Mouse (Mus musculus) C2C12 (cell line): ENCODE measurements at regions not wholly inside any gene's neighbourhood (a gene's known extent, or its start where the extent isn't known, plus 50 kb on each side); places are given as distances from the start of the nearest gene placed in this dataset.

Experiments
- CTCF ChIP-seq: IDR thresholded peaks from one replicate; pipeline ENCODE4 v1.5.1; 2011; ENCODE audit not compliant: control insufficient read depth, insufficient read depth, insufficient read length
- FOSL1 ChIP-seq: IDR thresholded peaks from one replicate; pipeline ENCODE4 v1.8.0; 2011; ENCODE audit warnings: mild to moderate bottlenecking, low read length; ENCODE audit not compliant: poor library complexity, insufficient read depth, severe bottlenecking
- MAX ChIP-seq: IDR thresholded peaks from one replicate; pipeline ENCODE4 v1.6.1; 2011; ENCODE audit warnings: mild to moderate bottlenecking, control low read depth
- MYOD1 ChIP-seq: IDR thresholded peaks from one replicate; pipeline ENCODE4 v1.6.1; 2011; ENCODE audit warnings: low read depth; ENCODE audit not compliant: control insufficient read depth, insufficient read length
- MYOG ChIP-seq: IDR thresholded peaks from one replicate; pipeline ENCODE4 v1.6.1; 2011; ENCODE audit not compliant: control insufficient read depth, insufficient read length; ENCODE audit errors: extremely low read depth
- USF1 ChIP-seq: IDR thresholded peaks from one replicate; pipeline ENCODE4 v1.6.1; 2011; ENCODE audit warnings: low read depth, mild to moderate bottlenecking, control low read depth, moderate library complexity

GRCm38 (mm10) chr4:55624779-55625178, 92.5 kb upstream of the Klf4 start:
- TF ChIP-seq MAX = no peak
- no peak for TF ChIP-seq MYOD1
- no peak for TF ChIP-seq CTCF
- TF ChIP-seq USF1 = no peak
- TF ChIP-seq FOSL1 = no peak
- no peak for TF ChIP-seq MYOG
